Mouse (Mus musculus) ES-E14 (cell line): ENCODE measurements around the gene Fis1. TPM values are rescaled to one million over a fixed set of nuclear protein-coding genes. Genes with fewer than 3 reads are reported as not detected.

Experiments
- DNase-seq: peaks from one replicate; pipeline ENCODE4 v3.0.0-alpha.2; 2013; ENCODE audit warnings: low read depth, low spot score
- H3K27ac ChIP-seq: 2 replicates; pipeline ENCODE4 v1.5.1; 2012; ENCODE audit warnings: low read depth, mild to moderate bottlenecking, low read length, moderate library complexity, mixed read lengths; ENCODE audit not compliant: poor library complexity, insufficient read depth, severe bottlenecking
- H3K36me3 ChIP-seq: 2 replicates; pipeline ENCODE4 v1.6.1; 2012; ENCODE audit warnings: mild to moderate bottlenecking, low read length, moderate library complexity, mixed read lengths; ENCODE audit not compliant: control insufficient read depth, poor library complexity, insufficient read depth, severe bottlenecking
- H3K4me1 ChIP-seq, 2 experiments: fragments of 150-350 bp in 1 of 2; sonication (generic) in 1 of 2; 2 replicates each; pipeline ENCODE4 v1.6.1; 2012; ENCODE audit warnings: low read length in 2 of 2, mild to moderate bottlenecking in 1 of 2, mixed read lengths in 1 of 2; ENCODE audit not compliant: control insufficient read depth in 2 of 2, insufficient read depth in 2 of 2, poor library complexity in 1 of 2
- H3K4me3 ChIP-seq, 2 experiments: fragments of 150-350 bp in 1 of 2; sonication (generic) in 1 of 2; 2 replicates each; pipeline ENCODE4 v1.5.1; 2012; ENCODE audit warnings: low read length in 2 of 2, low read depth in 1 of 2, mild to moderate bottlenecking in 1 of 2, mixed read lengths in 1 of 2; ENCODE audit not compliant: insufficient read depth in 1 of 2, poor library complexity in 1 of 2, severe bottlenecking in 1 of 2
- H3K9ac ChIP-seq: 2 replicates; pipeline ENCODE4 v1.6.1; 2012; ENCODE audit warnings: low read depth, mild to moderate bottlenecking, low read length, mixed read lengths; ENCODE audit not compliant: poor library complexity, insufficient read depth, severe bottlenecking
- H3K9me3 ChIP-seq: fragments of 150-350 bp; sonication (generic); 2 replicates; pipeline ENCODE4 v1.6.1; 2012; ENCODE audit warnings: low read depth, mild to moderate bottlenecking, low read length; ENCODE audit not compliant: control insufficient read depth, insufficient read depth
- CHD2 ChIP-seq: IDR thresholded peaks from 2 replicates; pipeline ENCODE4 v1.6.1; 2014; ENCODE audit warnings: mild to moderate bottlenecking, low read depth, low read length, inconsistent platforms
- HCFC1 ChIP-seq: IDR thresholded peaks from 2 replicates; pipeline ENCODE4 v1.6.1; 2012; ENCODE audit warnings: low read length, inconsistent platforms, borderline replicate concordance; ENCODE audit not compliant: insufficient read depth
- MAFK ChIP-seq: IDR thresholded peaks from 2 replicates; pipeline ENCODE4 v1.6.1; 2014; ENCODE audit warnings: mild to moderate bottlenecking, low read depth, low read length, inconsistent platforms; ENCODE audit not compliant: insufficient read depth
- ZC3H11A ChIP-seq: IDR thresholded peaks from 2 replicates; pipeline ENCODE4 v1.6.1; 2012; ENCODE audit warnings: low read depth, mild to moderate bottlenecking, inconsistent platforms, low read length, borderline replicate concordance
- ZNF384 ChIP-seq: IDR thresholded peaks from 2 replicates; pipeline ENCODE4 v1.6.1; 2012; ENCODE audit warnings: low read depth, low read length, inconsistent platforms
- in situ Hi-C, 2 experiments: fragments of 600-800 bp; cut with MboI; formaldehyde crosslinking; loops; one replicate each; pipeline ENCODE4 v1.15.1; 2025; ENCODE audit warnings: low sequenced_read_pairs in 2 of 2, inconsistent platforms in 1 of 2; ENCODE audit not compliant: unreplicated experiment in 2 of 2
- total RNA-seq: library from RNA; depleted of rRNA; stranded (reverse); fragments of 300-350 nt; gene quantifications from 2 replicates; pipeline ENCODE4 v1.2.3, GENCODE M21; 2012

Gene Fis1
- total RNA-seq, 1 experiment = 114 TPM

DNA sequence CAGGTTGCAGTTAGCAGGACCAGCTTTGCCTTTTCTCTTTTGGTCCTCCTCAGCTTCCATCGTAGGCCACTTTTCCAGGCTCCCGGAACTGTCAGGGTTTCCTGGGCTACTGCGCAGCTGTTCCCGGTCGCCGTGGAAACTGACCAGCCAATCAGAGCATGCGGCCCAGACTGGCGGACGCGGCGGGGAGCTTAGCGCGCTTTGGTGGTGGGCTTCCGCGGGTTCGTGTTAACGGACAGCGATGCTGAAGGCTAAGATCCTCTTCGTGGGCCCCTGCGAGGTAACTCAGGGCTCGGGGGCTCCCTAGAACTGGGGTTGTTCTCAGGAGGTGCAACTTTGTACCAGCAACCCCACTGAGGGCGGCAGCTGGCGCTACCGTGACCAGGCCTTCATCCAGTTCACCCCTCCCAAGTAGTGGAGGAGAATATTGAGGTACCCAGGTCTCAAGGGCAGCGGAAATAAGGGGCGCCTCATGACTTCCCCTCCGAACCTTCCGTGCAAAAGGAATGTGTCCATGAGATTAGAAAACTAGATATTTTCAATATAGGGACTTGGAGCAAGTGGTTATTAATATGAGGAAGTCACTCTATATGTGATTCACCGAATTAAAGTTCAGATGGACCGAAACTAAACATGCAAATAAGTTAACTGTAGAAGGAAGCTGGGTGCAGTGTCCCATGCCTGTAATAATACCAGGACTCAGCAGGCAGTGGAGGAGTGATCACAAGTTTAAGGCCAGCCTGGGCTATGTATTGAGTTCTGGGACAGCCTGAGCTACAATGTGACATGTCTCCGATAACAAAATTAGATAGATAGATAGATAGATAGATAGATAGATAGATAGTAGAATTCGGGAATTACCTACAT is 44.9 kb upstream of the Fis1 start, which contains the start of gene Ift22:
Gene Ift22 (plus strand): TSS at position 160 of the 867 bp plus-strand sequence.
- H3K9me3 ChIP-seq = no peaks in the 10 kb centered on the region
- 0 out of 4 replicates have a peak, but pooled peaks cover 0 to 2% of the 10 kb centered on the region in 2 experiments for H3K4me1 ChIP-seq
- TF ChIP-seq MAFK (no peak), ZNF384 (no peak), HCFC1 (peak; percentile 79; the same call in 1 of the 2 replicates), CHD2 (peak; percentile 57; the same call in 1 of the 2 replicates), ZC3H11A (no peak)
- H3K27ac ChIP-seq = no peak within 1 kb of the TSS
- in situ Hi-C loops = no loop called here
- peak; percentile 82 for DNase-seq
- peak within 1 kb of the TSS; percentile 78 for H3K9ac ChIP-seq
- peaks cover 4% of the 10 kb centered on the region for H3K36me3 ChIP-seq
- peak within 1 kb of the TSS; percentile 66 to 83 for H3K4me3 ChIP-seq

DNA sequence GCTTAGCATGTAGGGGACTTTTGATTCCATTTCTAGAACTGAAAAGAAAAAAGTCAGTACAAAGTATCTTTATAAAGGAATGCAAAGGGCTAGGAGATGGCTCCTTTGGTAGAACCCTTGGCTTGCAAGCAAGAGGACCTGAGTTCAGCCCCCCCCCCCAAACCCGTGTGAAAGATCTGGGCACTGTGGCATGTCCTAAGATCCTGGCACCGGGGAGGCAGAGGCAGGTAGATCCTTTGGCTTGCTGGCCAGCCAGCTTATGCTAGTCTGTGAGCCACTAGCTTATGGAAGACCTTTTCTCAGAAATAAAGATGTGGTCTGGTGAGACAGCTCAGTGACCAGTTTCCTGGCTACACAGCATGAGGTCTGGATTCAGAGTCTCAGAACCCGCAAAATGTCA is 38.9 kb upstream of the Fis1 start:
- Histone ChIP-seq H3K36me3 (peaks cover 4% of the 10 kb centered on the region), H3K9ac (no peak overlapping the region), H3K27ac (no peak overlapping the region), H3K9me3 (no peaks in the 10 kb centered on the region), H3K4me1 (no peaks in the 10 kb centered on the region), H3K4me3 (no peak overlapping the region)
- in situ Hi-C loops = no loop called here
- no peak for TF ChIP-seq CHD2
- TF ChIP-seq ZNF384 = no peak
- TF ChIP-seq MAFK = no peak
- no peak for TF ChIP-seq HCFC1
- no peak for TF ChIP-seq ZC3H11A
- no peak for DNase-seq

DNA sequence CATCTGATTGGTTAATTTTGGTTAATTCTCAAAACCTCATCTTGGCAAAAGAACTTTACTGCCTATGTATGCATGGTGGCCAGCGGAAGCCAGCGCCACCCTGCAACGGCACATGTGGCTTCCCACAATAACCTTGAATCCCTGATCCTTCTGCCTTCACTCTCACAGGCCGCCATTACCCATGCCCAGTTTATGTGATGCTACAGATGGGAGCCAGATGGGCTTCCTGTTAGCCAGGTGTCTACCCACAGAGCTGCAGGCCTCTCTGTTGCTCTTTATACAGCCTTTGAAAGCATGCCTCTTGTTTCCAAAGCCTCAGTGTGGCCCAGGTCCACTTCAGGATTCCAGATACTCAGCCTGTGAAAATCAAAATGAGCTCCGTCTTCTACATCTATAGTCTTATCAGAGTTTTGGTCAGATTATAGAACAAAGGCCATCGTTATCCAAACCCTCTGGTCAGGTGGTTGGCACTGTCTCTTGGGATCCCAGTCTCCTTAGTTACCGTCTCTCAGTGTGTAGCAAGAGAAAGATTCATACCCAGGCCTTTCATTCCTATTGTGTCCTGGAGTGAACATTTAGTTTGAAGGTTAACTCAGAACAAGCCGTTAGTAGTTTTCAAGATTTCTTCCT is 35.3 kb upstream of the Fis1 start:
- in situ Hi-C loops = no loop called here
- no peak overlapping the region for H3K9ac ChIP-seq

DNA sequence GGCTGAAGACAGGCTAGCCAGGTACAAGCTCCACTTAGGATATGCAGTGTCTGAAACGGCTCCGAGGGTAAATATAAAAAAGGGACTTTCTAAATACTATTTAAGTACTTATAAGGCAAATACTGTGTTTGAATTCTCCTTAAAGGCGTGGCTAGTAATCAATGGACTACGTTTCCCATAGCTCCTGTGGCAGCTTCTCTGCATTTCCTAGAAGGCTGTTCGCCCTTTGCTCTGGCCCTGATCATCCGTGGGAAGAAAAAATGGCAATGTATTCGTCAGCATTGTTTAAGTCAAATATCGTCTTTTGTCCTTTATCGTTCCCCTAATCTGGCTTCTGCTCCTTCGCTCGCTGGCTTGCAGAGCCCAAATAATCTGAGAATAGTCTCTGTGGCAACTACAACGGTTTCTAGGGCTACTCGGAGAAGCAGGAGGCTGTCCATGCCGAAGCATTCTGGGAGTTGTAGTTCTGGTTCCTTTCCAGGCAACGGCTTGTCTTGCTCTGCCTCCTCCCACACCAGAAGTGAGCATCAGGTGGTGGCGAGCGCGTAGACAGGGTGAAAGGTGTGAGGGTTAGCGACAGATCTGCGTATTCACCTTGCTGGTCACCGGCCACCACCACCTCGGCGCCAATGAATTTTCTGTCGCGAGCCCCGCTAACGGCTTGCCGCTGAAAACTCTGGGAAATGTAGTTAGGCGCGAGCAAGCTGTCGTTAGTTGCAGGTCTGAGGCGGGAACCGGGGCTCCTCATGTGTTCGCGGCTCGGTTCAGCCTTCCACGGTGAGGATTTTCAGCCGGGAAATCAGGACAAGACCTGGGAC is 34.2 kb upstream of the Fis1 start:
- in situ Hi-C loops = no loop called here
- peak overlapping the region; percentile 20 for H3K27ac ChIP-seq

More for the DNA sequence above, 35.3 kb upstream of the Fis1 start:
- Histone ChIP-seq H3K4me1 (peaks cover 0 to 10% of the 10 kb centered on the region in 2 experiments; a peak in 2 of 4 replicates), H3K27ac (no peak overlapping the region), H3K9me3 (no peaks in the 10 kb centered on the region), H3K36me3 (peaks cover 9% of the 10 kb centered on the region), H3K4me3 (no peak overlapping the region)
- TF ChIP-seq ZC3H11A = no peak
- no peak for TF ChIP-seq ZNF384
- TF ChIP-seq CHD2 = no peak
- no peak for TF ChIP-seq HCFC1
- no peak for TF ChIP-seq MAFK
- DNase-seq = no peak

More for the DNA sequence above, 34.2 kb upstream of the Fis1 start:
- peak overlapping the region; percentile 69 to 86 for H3K4me3 ChIP-seq
- H3K9me3 ChIP-seq = no peaks in the 10 kb centered on the region
- peaks cover 14% of the 10 kb centered on the region; the same call in 1 of the 2 replicates for H3K36me3 ChIP-seq
- DNase-seq = peak; percentile 72
- TF ChIP-seq HCFC1 (peak; percentile 95), MAFK (no peak), CHD2 (peak; percentile 55), ZC3H11A (no peak), ZNF384 (no peak)
- H3K4me1 ChIP-seq = peaks cover 1 to 16% of the 10 kb centered on the region in 2 experiments; a peak in 2 of 4 replicates
- H3K9ac ChIP-seq = peak overlapping the region; percentile 56
